Mouse (Mus musculus): ENCODE results near the gene Dmrt1.
A peak's percentile ranks its signal among the peaks of the same experiment; 100 is the strongest.

Dmrt1 gene

DNA sequence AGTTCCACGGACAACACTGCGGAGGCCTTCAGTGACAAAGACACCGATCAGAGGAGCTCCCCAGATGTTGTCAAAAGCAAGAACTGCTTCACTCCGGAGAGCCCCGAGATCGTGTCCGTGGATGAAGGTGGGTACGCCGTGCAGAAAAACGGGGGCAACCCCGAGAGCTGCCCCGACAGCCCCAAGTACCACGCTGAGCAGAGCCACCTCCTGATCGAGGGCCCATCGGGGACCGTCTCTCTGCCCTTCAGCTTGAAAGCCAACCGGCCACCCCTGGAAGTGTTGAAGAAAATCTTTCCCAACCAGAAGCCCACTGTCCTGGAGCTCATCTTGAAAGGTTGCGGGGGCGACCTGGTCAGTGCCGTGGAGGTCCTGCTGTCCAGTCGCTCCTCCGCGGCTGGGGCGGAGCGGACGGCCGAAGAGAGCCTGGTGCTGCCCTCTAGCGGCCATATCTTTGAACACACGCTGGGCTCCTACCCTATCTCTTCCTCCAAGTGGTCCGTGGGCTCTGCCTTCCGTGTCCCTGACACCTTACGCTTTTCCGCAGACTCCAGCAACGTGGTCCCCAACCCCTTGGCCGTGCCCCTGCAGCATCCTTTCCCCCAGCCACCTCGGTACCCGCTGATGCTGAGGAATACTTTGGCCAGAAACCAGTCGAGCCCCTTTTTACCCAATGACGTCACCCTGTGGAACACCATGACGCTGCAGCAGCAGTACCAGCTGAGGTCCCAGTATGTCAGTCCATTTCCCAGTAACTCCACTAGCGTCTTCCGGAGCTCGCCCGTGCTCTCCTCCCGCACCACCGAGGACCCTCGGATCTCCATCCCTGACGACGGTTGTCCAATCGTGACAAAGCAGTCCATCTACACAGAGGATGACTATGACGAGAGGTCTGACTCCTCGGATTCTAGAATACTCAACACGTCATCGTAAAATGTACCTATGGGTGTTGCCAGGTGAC, 117.2 kb downstream of the Dmrt1 start:
- peak; percentile 26 to 52 for DNase-seq (ENCODE audit: low spot score in 2 of 2)

DNA sequence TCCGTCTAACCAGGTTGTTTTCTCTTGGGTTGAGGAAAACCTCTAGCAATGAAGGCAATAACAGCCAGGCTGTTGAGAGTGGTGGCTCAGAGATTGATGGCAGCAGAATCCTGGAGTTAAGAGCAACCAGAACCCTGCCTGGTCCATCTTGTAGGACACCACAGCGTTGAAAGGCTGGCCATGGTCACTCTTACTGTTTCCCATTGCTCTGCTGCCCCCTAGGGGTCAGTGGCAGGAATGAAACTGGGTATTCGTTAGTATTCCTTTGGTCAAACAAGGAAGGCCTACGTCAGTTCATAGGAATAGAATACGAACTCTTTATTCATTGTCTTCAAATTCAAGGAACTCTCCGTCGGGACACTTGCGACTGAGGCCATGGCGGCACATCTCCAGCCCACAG, 123.1 kb downstream of the Dmrt1 start:
- DNase-seq (ENCODE audit: low spot score in 2 of 2) = peak in 1 of 2 experiments; percentile 28

DNA sequence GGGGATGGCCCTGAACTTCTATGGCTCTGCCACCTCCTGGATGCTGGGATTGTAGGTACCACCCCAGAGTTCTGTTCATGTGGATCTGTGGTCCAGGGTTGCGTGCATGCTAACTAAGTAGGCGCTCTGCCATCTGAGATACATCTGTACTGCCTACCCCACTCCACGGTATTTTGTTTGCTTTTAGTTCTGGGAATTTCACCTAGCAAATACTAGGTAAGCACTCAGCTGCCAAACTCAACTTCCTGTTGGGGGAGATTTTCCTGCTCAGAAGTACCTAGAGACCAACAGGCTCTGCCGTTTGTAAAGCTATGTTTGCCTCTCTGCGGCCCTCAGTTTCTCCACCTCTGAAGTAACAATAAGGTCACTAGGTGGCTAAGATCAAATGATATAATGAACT, 129.7 kb downstream of the Dmrt1 start:
- DNase-seq (ENCODE audit: low spot score in 2 of 2) = no peak

DNA sequence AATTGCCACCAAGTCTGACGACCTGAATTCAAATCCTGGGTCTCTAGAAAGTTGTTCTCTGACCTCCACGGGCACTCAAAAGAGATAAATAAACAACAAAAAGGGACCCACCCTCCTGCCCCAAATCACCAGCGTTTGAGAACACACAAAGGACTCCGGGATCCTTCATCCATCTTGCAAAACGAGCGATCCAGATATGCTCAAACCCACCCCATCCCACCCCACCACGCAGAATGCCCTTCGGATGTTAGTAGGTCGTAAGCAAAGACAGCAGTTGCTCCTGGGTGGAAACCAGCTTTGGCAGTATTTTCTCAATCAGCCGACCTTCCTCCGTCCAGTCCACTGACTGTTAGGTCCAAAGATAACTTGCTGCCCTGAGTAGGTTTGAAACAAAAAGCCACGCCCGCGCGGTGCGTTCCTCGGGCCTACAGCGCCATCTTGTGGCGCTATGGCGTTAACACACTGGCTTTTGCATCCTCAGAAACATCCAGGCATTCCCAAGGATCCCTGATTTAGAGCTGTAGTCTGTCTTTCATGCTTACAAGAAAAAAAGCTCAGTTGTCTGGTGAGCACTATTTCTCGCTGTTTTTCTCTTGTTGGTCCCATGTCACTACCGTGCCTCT, 130.3 kb downstream of the Dmrt1 start:
- no peak for DNase-seq (ENCODE audit: low spot score in 2 of 2)

DNA sequence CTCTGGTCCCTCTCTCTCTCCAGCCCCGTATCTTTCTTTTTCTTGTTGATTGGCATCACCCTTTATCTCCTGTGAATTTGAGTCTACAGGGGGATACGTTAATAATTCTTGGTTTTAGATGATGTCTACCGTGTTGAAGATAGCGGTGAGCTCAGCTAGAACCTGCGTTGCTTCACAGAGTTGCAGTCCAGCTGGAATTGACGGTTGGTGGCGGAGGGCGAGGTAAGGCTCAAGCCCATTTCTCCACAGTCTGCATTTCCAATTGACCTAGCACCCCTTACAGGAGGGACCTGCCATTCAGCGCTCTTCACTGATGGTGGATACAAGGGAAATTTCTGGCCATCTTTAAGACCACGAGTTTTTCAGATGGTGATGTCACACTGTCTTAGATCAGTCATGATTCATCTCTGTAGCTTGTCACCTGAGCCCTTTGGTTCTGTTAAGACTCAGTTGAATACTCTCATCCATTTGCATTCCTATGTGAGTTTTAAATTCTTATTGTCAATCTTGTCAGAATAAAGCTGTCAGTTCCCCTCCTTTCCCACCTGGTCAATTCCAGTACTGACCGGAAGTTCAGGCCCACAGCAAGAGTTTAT, 133.4 kb downstream of the Dmrt1 start:
- no peak for DNase-seq (ENCODE audit: low spot score in 2 of 2)

DNA sequence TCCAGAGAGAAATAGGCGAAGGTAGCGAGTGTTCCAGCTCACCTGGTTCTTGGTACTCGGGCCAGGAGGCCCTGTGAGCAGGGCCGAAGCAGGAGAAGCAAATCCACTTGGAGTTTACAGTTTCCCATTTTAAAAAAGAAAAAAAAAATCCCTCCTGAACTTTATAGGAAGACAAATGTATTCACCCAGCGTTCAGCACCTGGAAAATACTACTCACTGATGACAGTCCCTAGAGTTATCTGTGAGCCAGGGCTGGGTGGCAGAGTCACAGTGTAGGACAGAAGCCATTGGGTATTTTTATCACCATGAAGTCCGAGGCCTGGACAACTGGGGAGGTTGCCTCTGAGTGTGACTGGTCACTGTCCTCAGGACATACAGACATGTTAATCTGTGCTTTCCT, 136.4 kb downstream of the Dmrt1 start:
- no peak for DNase-seq (ENCODE audit: low spot score in 2 of 2)

DNA sequence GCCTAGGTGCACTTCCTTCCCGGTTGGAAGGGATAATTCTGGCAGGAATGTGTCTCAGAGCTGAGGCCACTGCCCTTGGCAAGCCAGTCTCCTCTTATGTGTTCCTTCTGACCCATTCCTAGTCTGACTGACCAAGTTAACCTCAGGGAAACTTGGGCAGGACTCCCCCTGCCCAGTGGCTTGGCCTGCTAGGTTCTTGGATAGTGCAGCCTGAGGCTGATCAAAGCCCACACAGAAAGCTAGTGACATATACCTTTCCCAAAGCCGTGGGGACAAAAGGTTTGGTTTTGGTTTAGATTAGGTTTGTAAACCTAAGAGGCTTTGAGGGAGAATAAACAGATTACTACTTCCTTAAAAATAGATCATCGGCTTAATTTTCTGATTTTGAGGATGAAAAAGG, 141.7 kb downstream of the Dmrt1 start:
- DNase-seq (ENCODE audit: low spot score in 2 of 2) = no peak

DNA sequence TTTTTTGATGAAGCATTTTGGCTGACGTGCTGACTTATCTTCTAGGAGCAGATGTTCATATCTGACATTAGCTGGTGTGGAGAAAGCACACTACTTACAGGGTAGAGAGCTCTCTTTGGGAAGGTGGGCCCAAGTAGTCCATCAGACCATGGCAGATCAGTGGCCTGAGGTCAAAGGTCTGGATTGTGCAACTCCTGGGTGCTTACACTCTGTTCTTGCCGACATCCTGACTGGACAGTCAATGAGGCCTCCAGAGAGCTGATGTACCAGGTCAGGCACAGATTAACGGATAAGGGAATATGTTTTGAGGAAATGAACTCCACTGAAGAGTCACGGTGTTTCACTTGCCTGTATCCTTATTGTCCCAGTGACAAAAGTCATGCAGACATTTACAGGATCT, 143.3 kb downstream of the Dmrt1 start:
- no peak for DNase-seq (ENCODE audit: low spot score in 2 of 2)

DNA sequence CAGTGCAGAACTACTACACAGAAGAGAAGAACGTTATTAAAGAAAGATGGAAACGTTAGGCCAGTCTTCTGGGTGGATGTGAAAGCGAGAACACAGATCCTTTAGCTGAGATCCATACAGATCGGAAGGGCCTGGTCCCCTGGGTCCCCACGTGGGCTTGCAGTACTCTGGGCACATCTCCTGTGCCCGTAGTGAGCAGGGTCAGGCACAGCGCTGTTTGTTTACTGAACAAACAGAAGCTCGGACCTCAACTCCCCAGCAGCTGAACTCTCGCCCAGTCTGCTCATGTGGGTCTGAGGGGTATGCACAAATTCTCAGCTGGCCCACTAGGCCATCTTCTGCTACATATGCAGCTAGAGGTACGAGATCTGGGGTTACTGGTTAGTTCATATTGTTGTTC, 145.1 kb downstream of the Dmrt1 start:
- no peak for DNase-seq (ENCODE audit: low spot score in 2 of 2)

DNA sequence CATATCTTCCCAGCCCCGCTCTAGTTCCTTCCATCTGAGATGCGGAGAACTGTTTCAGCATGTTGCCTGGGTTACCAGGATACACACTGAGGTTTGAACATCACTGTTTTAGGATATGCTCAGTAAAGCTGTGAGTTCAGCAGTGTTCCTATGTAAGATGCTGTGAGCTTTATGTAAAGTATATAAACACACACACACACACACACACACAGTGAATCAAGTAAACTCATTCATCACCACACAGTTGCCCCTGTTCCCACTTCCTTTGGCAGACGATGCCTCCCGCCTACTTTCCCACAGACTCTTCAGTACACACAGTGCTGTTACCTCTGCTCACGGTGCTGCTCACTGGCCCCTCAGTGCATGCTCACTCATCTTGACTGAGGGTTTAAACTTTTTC, 147.1 kb downstream of the Dmrt1 start:
- no peak for DNase-seq (ENCODE audit: low spot score in 2 of 2)
